Mouse (Mus musculus) heart, postnatal 0 days (tissue): ENCODE data around the gene Plxna3. TPM values are rescaled to one million over a fixed set of nuclear protein-coding genes. Genes with fewer than 3 reads are reported as not detected.

Experiments
- ATAC-seq: fragments of 200-750 bp; cut with Nextera tagmentation; 2 replicates; pipeline ENCODE4 v1.8.0; 2017; ENCODE audit warnings: low read depth, moderate number of reproducible peaks, moderate library complexity; ENCODE audit not compliant: insufficient read depth
- DNase-seq: peaks from one replicate; pipeline ENCODE4 v3.0.0-alpha.2; 2016; ENCODE audit warnings: low spot score
- H3K27ac ChIP-seq: fragments of 300-500 bp; sonication (generic); 2 replicates; pipeline ENCODE4 v1.5.1; 2014; ENCODE audit warnings: low read depth, mild to moderate bottlenecking
- H3K27me3 ChIP-seq: fragments of 300-500 bp; sonication (generic); 2 replicates; pipeline ENCODE4 v1.6.1; 2014; ENCODE audit warnings: low read length, mixed read lengths; ENCODE audit not compliant: control insufficient read depth, insufficient read depth
- H3K36me3 ChIP-seq: fragments of 300-500 bp; sonication (generic); replicated peaks from 2 replicates; pipeline ENCODE4 v1.6.1; 2014; ENCODE audit warnings: low read length, mixed read lengths; ENCODE audit not compliant: control insufficient read depth, insufficient read depth
- H3K4me1 ChIP-seq: fragments of 300-500 bp; sonication (generic); 2 replicates; pipeline ENCODE4 v1.6.1; 2014; ENCODE audit warnings: antibody characterized with exemption; ENCODE audit not compliant: control insufficient read depth, insufficient read depth
- H3K4me2 ChIP-seq: fragments of 300-500 bp; sonication (generic); 2 replicates; pipeline ENCODE4 v1.6.1; 2014; ENCODE audit warnings: low read depth, mild to moderate bottlenecking, low read length, moderate library complexity
- H3K4me3 ChIP-seq: fragments of 300-500 bp; sonication (generic); 2 replicates; pipeline ENCODE4 v1.5.1; 2014; ENCODE audit warnings: low read depth, low read length
- H3K9ac ChIP-seq: fragments of 300-500 bp; sonication (generic); replicated peaks from 2 replicates; pipeline ENCODE4 v1.6.1; 2014; ENCODE audit warnings: low read depth, low read length, mixed read lengths
- H3K9me3 ChIP-seq: fragments of 300-500 bp; sonication (generic); replicated peaks from 2 replicates; pipeline ENCODE4 v1.6.1; 2016; ENCODE audit warnings: low read length; ENCODE audit not compliant: control insufficient read depth
- CTCF ChIP-seq: IDR thresholded peaks from 2 replicates; pipeline ENCODE4 v1.5.1; 2016; ENCODE audit warnings: antibody characterized with exemption, control low read depth, low read depth
- EP300 ChIP-seq: IDR thresholded peaks from 2 replicates; pipeline ENCODE4 v1.6.1; 2016; ENCODE audit warnings: antibody characterized with exemption, low read depth
- WGBS: fragments of 180-500 bp; shearing (Covaris S2); extraction: QIAGEN DNeasy Blood & Tissue Kit; methylation state at CpG from one replicate; pipeline ENCODE4 v1.1.7; 2014; 5-methylcytosine and 5-hydroxymethylcytosine counted together
- microRNA-seq: library from miRNA; unstranded; fragments of <30 nt; microRNA quantifications from one replicate; pipeline ENCODE4, GENCODE M21; 2016
- polyA plus RNA-seq: library from polyadenylated mRNA; unstranded; fragments of >200 nt; fragmentation: Nextera tagmentation; extraction: Ambion mirVana; gene quantifications from 2 replicates; pipeline ENCODE4 v1.2.1, GENCODE M21; 2015
- total RNA-seq: library from RNA; depleted of rRNA; stranded (reverse); fragments of >200 nt; gene quantifications from 2 replicates; pipeline ENCODE4 v1.2.3, GENCODE M21; 2014; ENCODE audit warnings: low replicate concordance; rRNA removed

Plxna3 gene
- total and polyA plus RNA-seq, 2 experiments from 2014 or later = 0.59 to 12.9 TPM

- ATAC-seq (no peak), DNase-seq (no peak)
- Histone ChIP-seq H3K27ac (no peak overlapping the region), H3K27me3 (no peaks in the 10 kb centered on the region), H3K9ac (no peak overlapping the region), H3K36me3 (0 out of 2 replicates have a peak, but pooled peaks cover 6% of the 10 kb centered on the region), H3K4me2 (no peak overlapping the region), H3K9me3 (no peaks in the 10 kb centered on the region), H3K4me1 (no peaks in the 10 kb centered on the region), H3K4me3 (no peak overlapping the region)
- TF ChIP-seq EP300 = no peak
Measured at GRCm38 (mm10) chrX:74388153-74388552, 59.3 kb downstream of the Plxna3 start.

GRCm38 (mm10) chrX:74392535-74393443, 63.9 kb downstream of the Plxna3 start, which contains the start of the genes Fam3a and Ikbkg:
Gene Fam3a (minus strand): TSS chrX:74393272.
Gene Ikbkg (plus strand): TSS chrX:74393290.
- peak within 1 kb of the TSS; percentile 78 for H3K9ac ChIP-seq
- H3K27me3 ChIP-seq = no peaks in the 10 kb centered on the region
- WGBS = 17% methylated on average over 30 of the region's 30 CpGs
- TF ChIP-seq EP300 (0 out of 2 replicates have a peak, but pooled peaks have one; percentile 48), CTCF (peak; percentile 46)
- H3K27ac ChIP-seq = peak within 1 kb of the TSS; percentile 91
- H3K36me3 ChIP-seq = no peaks in the 10 kb centered on the region
- peak within 1 kb of the TSS; percentile 69 for H3K4me2 ChIP-seq
- DNase-seq (peak; percentile 84), ATAC-seq (peak; percentile 100)
- peak within 1 kb of the TSS; percentile 61 for H3K4me3 ChIP-seq
- H3K9me3 ChIP-seq = no peaks in the 10 kb centered on the region
- no peaks in the 10 kb centered on the region for H3K4me1 ChIP-seq

Small RNA genes lying within 50 kb of the gene (microRNA-seq; reads per million reads assigned to microRNA genes)
- 0.71 reads per million for gene Mir7092

Other genes starting within 250 kb of the Plxna3 start
- gene Opn1mw, start 201.6 kb upstream of the Plxna3 start, total RNA-seq = not detected in 2 replicates
- not detected in 2 replicates for gene Opn1mw, start 201.6 kb upstream of the Plxna3 start, polyA plus RNA-seq
- 15.6 and 43.8 TPM in 2 replicates for gene Mecp2, start 193.7 kb upstream of the Plxna3 start, total RNA-seq
- 10.8 and 12.1 TPM in 2 replicates for gene Mecp2, start 193.7 kb upstream of the Plxna3 start, polyA plus RNA-seq
- not detected in 2 replicates for gene Tex28, start 161.2 kb upstream of the Plxna3 start, total RNA-seq
- not detected in 2 replicates for gene Tex28, start 161.2 kb upstream of the Plxna3 start, polyA plus RNA-seq
- not detected in 2 replicates for gene Tktl1, start 151.8 kb upstream of the Plxna3 start, total RNA-seq
- not detected in 2 replicates for gene Tktl1, start 151.8 kb upstream of the Plxna3 start, polyA plus RNA-seq
- 374 and 672 TPM in 2 replicates for gene Flna, start 79.2 kb upstream of the Plxna3 start, total RNA-seq
- 58.0 and 67.4 TPM in 2 replicates for gene Flna, start 79.2 kb upstream of the Plxna3 start, polyA plus RNA-seq
- 34.4 and 73.4 TPM in 2 replicates for gene Emd, start 74.4 kb upstream of the Plxna3 start, total RNA-seq
- 13.1 and 13.2 TPM in 2 replicates for gene Emd, start 74.4 kb upstream of the Plxna3 start, polyA plus RNA-seq
- gene Rpl10, start 58.3 kb upstream of the Plxna3 start, total RNA-seq = 2,015 and 2,184 TPM in 2 replicates
- 410 and 447 TPM in 2 replicates for gene Rpl10, start 58.3 kb upstream of the Plxna3 start, polyA plus RNA-seq
- 69.3 and 71.1 TPM in 2 replicates for gene Taz, start 47.2 kb upstream of the Plxna3 start, total RNA-seq
- gene Taz, start 47.2 kb upstream of the Plxna3 start, polyA plus RNA-seq = 60.9 and 69.7 TPM in 2 replicates
- gene Dnase1l1, start 46.7 kb upstream of the Plxna3 start, total RNA-seq = 11.7 and 26.5 TPM in 2 replicates
- gene Dnase1l1, start 46.7 kb upstream of the Plxna3 start, polyA plus RNA-seq = 14.5 and 15.8 TPM in 2 replicates
- gene Atp6ap1, start 32.0 kb upstream of the Plxna3 start, total RNA-seq = 114 and 125 TPM in 2 replicates
- 92.3 and 92.8 TPM in 2 replicates for gene Atp6ap1, start 32.0 kb upstream of the Plxna3 start, polyA plus RNA-seq
- gene Gdi1, start 24.1 kb upstream of the Plxna3 start, total RNA-seq = 62.1 and 81.6 TPM in 2 replicates
- 72.1 and 75.5 TPM in 2 replicates for gene Gdi1, start 24.1 kb upstream of the Plxna3 start, polyA plus RNA-seq
- 2.4 and 9.8 TPM in 2 replicates for gene Fam50a, start 16.0 kb upstream of the Plxna3 start, total RNA-seq
- gene Fam50a, start 16.0 kb upstream of the Plxna3 start, polyA plus RNA-seq = 40.3 and 41.3 TPM in 2 replicates
- 61.1 and 76.7 TPM in 2 replicates for gene Lage3, start 24.6 kb downstream of the Plxna3 start, total RNA-seq
- gene Lage3, start 24.6 kb downstream of the Plxna3 start, polyA plus RNA-seq = 83.9 and 94.9 TPM in 2 replicates
- gene Ubl4a, start 44.2 kb downstream of the Plxna3 start, total RNA-seq = 44.2 and 58.2 TPM in 2 replicates
- gene Ubl4a, start 44.2 kb downstream of the Plxna3 start, polyA plus RNA-seq = 49.8 and 50.8 TPM in 2 replicates
- gene Slc10a3, start 44.3 kb downstream of the Plxna3 start, total RNA-seq = 9.1 and 17.2 TPM in 2 replicates
- 9.4 and 10.3 TPM in 2 replicates for gene Slc10a3, start 44.3 kb downstream of the Plxna3 start, polyA plus RNA-seq
- gene Fam3a, start 64.2 kb downstream of the Plxna3 start, total RNA-seq = 32.7 and 41.1 TPM in 2 replicates
- 26.8 and 26.9 TPM in 2 replicates for gene Fam3a, start 64.2 kb downstream of the Plxna3 start, polyA plus RNA-seq
- gene Ikbkg, start 64.2 kb downstream of the Plxna3 start, total RNA-seq = 27.0 and 34.7 TPM in 2 replicates
- 17.4 and 18.1 TPM in 2 replicates for gene Ikbkg, start 64.2 kb downstream of the Plxna3 start, polyA plus RNA-seq
- gene G6pdx, start 100.1 kb downstream of the Plxna3 start, total RNA-seq = 11.0 and 13.8 TPM in 2 replicates
- gene G6pdx, start 100.1 kb downstream of the Plxna3 start, polyA plus RNA-seq = 8.0 and 8.5 TPM in 2 replicates
- gene Gm6880, start 152.3 kb downstream of the Plxna3 start, total RNA-seq = not detected in 2 replicates
- not detected in 2 replicates for gene Gm6880, start 152.3 kb downstream of the Plxna3 start, polyA plus RNA-seq
- not detected in 2 replicates for gene Olfr1326-ps1, start 245.8 kb downstream of the Plxna3 start, total RNA-seq
- not detected in 2 replicates for gene Olfr1326-ps1, start 245.8 kb downstream of the Plxna3 start, polyA plus RNA-seq